ENCODE assay signal across 9 mouse cellular contexts in the genomic region with DNA sequence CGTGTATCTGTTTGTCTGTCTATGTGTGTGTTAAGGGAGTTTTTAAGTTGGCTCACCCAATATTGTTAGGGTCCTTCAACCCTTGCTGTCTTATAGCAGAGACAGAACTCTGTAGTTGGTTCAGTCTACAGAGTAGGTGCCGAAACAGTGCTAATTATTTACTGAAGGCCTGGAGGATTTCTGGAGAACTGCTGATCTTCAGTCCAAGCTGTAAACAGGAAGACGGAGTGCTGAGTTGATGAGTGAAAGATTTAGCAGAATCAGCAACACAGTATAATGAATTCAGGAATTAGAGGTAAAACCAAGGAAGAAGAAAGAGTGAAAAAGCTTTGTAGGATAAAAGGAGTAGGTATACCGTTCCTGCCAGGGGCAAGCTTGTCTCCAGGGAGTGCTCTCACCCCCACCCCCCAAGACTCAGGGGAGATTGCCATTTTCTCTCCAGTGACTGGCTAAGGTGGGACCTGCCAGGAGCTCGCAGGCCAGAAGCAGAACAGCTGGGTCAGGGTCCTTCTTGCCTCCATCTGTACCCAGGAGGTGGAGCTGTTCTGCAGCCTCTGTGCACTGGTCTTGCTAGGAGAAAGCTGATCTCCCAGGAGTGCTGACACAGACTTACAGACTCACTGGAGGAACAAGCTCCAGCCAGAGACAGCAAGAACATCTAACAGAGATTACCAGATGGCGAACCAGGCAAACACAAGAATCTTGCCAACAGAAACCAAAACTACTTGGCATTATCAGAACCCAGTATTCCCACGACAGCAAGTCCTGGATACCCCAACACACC. TPM values are rescaled to one million over a fixed set of nuclear protein-coding genes. Genes with fewer than 3 reads are reported as not detected.
DNase-seq lines count a peak whose midpoint lies in the region; ATAC-seq and TF ChIP-seq lines count a peak whose summit lies in the region.
"Had no signal": no experiment of that assay in that cellular context is flagged by ENCODE, and none has a peak within 500 bp of the region (broad histone marks: within the 10 kb centered on the region; RNA-seq: fewer than 3 reads in every experiment).

No protein-coding gene starts in this region.

- TF ChIP-seq CTCF in thymus, adult 2 months (IDR thresholded peaks at IDR 0.05; ENCODE audit: borderline replicate concordance, control insufficient read depth, extremely low read depth, insufficient read depth, low read length, poor library complexity): no peak

- H3K27ac ChIP-seq in thymus, adult 2 months (ENCODE audit: control insufficient read depth, insufficient read depth, low read length): no peak overlapping the region
- no peak overlapping the region for H3K27ac ChIP-seq in kidney, embryonic 16.5 days (ENCODE audit: low read length)
- H3K27ac ChIP-seq: liver, embryonic 13.5 days had no signal

- peak; percentile 96 for DNase-seq in heart, adult 11 months
- DNase-seq in heart, adult 8-10 months (ENCODE audit: low spot score): no peak
- DNase-seq in thymus, adult 2 months: peak; percentile 13
- no peak for DNase-seq in thymus, adult 18-20 months
- DNase-seq in retina, postnatal 1 day: peak; percentile 17
- DNase-seq in cerebellum, adult 8-10 months: no peak
- DNase-seq in spleen, adult 12 weeks (ENCODE audit: low spot score): no peak
- DNase-seq: liver, embryonic 13.5 days had no signal

- 86% methylated on average over 7 of the region's 7 CpGs for WGBS in thymus, adult 2 months
- 50% methylated on average over 7 of the region's 7 CpGs for WGBS in kidney, embryonic 16.5 days

- H3K9ac ChIP-seq in kidney, embryonic 16.5 days (replicated peaks; ENCODE audit: low read length): no peak overlapping the region
- H3K9ac ChIP-seq: liver, embryonic 13.5 days had no signal

- H3K4me1 ChIP-seq in thymus, adult 2 months (replicated peaks; ENCODE audit: control insufficient read depth, insufficient read depth, low read length): no peaks in the 10 kb centered on the region
- no peaks in the 10 kb centered on the region for H3K4me1 ChIP-seq in kidney, embryonic 16.5 days (ENCODE audit: insufficient read depth, low read length)
- H3K4me1 ChIP-seq: liver, embryonic 13.5 days had no signal

- TF ChIP-seq POLR2A in thymus, adult 2 months (IDR thresholded peaks at IDR 0.05; ENCODE audit: control insufficient read depth, extremely low read depth, insufficient read depth, low read length, poor library complexity): no peak

- H3K27me3 ChIP-seq in thymus, adult 2 months (ENCODE audit: control insufficient read depth, insufficient read depth, low read length): no peaks in the 10 kb centered on the region
- no peaks in the 10 kb centered on the region for H3K27me3 ChIP-seq in kidney, embryonic 16.5 days (ENCODE audit: insufficient read depth, low read length)
- H3K27me3 ChIP-seq: liver, embryonic 13.5 days had no signal

- no peak overlapping the region for H3K4me3 ChIP-seq in thymus, adult 2 months (ENCODE audit: control insufficient read depth, insufficient read depth, low read length)
- H3K4me3 ChIP-seq in kidney, embryonic 16.5 days (ENCODE audit: low read length): no peak overlapping the region
- H3K4me3 ChIP-seq: liver, embryonic 13.5 days had no signal

- H3K9me3 ChIP-seq in kidney, embryonic 16.5 days (ENCODE audit: low read length): no peaks in the 10 kb centered on the region
- H3K9me3 ChIP-seq: liver, embryonic 13.5 days had no signal

- H3K4me2 ChIP-seq in kidney, embryonic 16.5 days (replicated peaks; ENCODE audit: low read depth, low read length): no peak overlapping the region
- H3K4me2 ChIP-seq: liver, embryonic 13.5 days had no signal

- no peaks in the 10 kb centered on the region for H3K36me3 ChIP-seq in thymus, adult 2 months (ENCODE audit: control insufficient read depth, insufficient read depth, low read length)
- no peaks in the 10 kb centered on the region for H3K36me3 ChIP-seq in kidney, embryonic 16.5 days (ENCODE audit: insufficient read depth, low read length)
- H3K36me3 ChIP-seq: liver, embryonic 13.5 days had no signal

- ATAC-seq in kidney, embryonic 16.5 days (ENCODE audit: low FRiP score, low TSS enrichment): peak; percentile 91

RNA-seq across cellular contexts. Expression of gene Ms4a7, which starts 13.9 kb away (rescaled TPM):
- 1 to 10 TPM in 2 of 4 experiments, under 1 TPM in 2; 0.59 to 1.9 (median 1.2) TPM for total RNA-seq in heart, adult 8-10 months (2022)
- 5.8 and 10.6 TPM in 2 replicates for polyA plus RNA-seq in thymus, adult 2 months (2012; rRNA removed)
- polyA plus RNA-seq in kidney, embryonic 16.5 days (2015; fragmentation: Nextera tagmentation; extraction: Ambion mirVana): 3.3 and 4.1 TPM in 2 replicates

RNA-seq across cellular contexts. Expression of gene Ms4a4a, which starts 25.4 kb away (rescaled TPM):
- total RNA-seq in heart, adult 8-10 months (2022): 1 to 10 TPM; 1.5 to 5.5 (median 2.8) TPM
- polyA plus RNA-seq in thymus, adult 2 months (2012; rRNA removed): 0.55 and 0.63 TPM in 2 replicates
- polyA plus RNA-seq in kidney, embryonic 16.5 days (2015; fragmentation: Nextera tagmentation; extraction: Ambion mirVana): 5.0 and 5.6 TPM in 2 replicates

RNA-seq across cellular contexts. Expression of gene Ms4a14, which starts 35.6 kb away (rescaled TPM):
- total RNA-seq in heart, adult 8-10 months (2022): under 1 TPM in 3 of 4 experiments, not detected in 1; 0.12 to 0.20 (median 0.13) TPM
- polyA plus RNA-seq in thymus, adult 2 months (2012; rRNA removed): 0.33 and 0.74 TPM in 2 replicates
- polyA plus RNA-seq in kidney, embryonic 16.5 days (2015; fragmentation: Nextera tagmentation; extraction: Ambion mirVana): 0.07 and 0.09 TPM in 2 replicates

RNA-seq across cellular contexts. Expression of gene Ms4a4c, which starts 54.7 kb away (rescaled TPM):
- total RNA-seq in heart, adult 8-10 months (2022): under 1 TPM in 1 of 4 experiments, not detected in 3; 0.34 TPM
- 2.4 TPM in 2 replicates for polyA plus RNA-seq in thymus, adult 2 months (2012; rRNA removed)
- 0.41 and 1.4 TPM in 2 replicates for polyA plus RNA-seq in kidney, embryonic 16.5 days (2015; fragmentation: Nextera tagmentation; extraction: Ambion mirVana)

Comparison
In these comparisons a context has a peak if more than half of its experiments do, and no peak if none do; other contexts are left out.
1. DNase-seq: peak in heart, adult 11 months (single experiment), thymus, adult 2 months (single experiment) and retina, postnatal 1 day (single experiment); none in heart, adult 8-10 months (single experiment), thymus, adult 18-20 months (0 of 2), cerebellum, adult 8-10 months (single experiment) and spleen, adult 12 weeks (single experiment).